Mouse (Mus musculus) frontal cortex, postnatal 14 days (tissue): ENCODE measurements around the gene Bin2.
A peak's percentile ranks its signal among the peaks of the same experiment; 100 is the strongest.
"Not testable (repeated sequence)": the region's sequence is repeated elsewhere in the genome, so short reads cannot be mapped to it uniquely, and the experiment has no call there.

Experiments
- DNase-seq, 2 experiments: peaks; one replicate each; pipeline ENCODE4 v3.0.0; 2022; ENCODE audit warnings: low spot score in 2 of 2

Gene Bin2

GRCm38 (mm10) chr15:100619200-100619599 lies 50.2 kb downstream of the Bin2 start:
- no peak for DNase-seq

GRCm38 (mm10) chr15:100616221-100616620 lies 53.1 kb downstream of the Bin2 start:
- no peak for DNase-seq

- peak; percentile 79 to 81 for DNase-seq
These were observed 53.5 kb downstream of the Bin2 start for GRCm38 (mm10) chr15:100615825-100616220.

GRCm38 (mm10) chr15:100614996-100615824 lies 54.1 kb downstream of the Bin2 start, which contains the start of gene Dazap2:
Gene Dazap2, plus strand, starts transcription at chr15:100615349.
- peak; percentile 96 to 97 for DNase-seq

- DNase-seq = no peak
These were observed 54.9 kb downstream of the Bin2 start for GRCm38 (mm10) chr15:100614218-100614995.

GRCm38 (mm10) chr15:100613584-100613983 lies 55.8 kb downstream of the Bin2 start:
- peak; percentile 55 to 60 for DNase-seq

GRCm38 (mm10) chr15:100612432-100612831 lies 56.9 kb downstream of the Bin2 start:
- DNase-seq = no peak

GRCm38 (mm10) chr15:100611951-100612350 lies 57.4 kb downstream of the Bin2 start:
- no peak for DNase-seq

GRCm38 (mm10) chr15:100606677-100607076 lies 62.7 kb downstream of the Bin2 start:
- DNase-seq = not testable (repeated sequence)

- DNase-seq = no peak
These were observed 67.7 kb downstream of the Bin2 start for GRCm38 (mm10) chr15:100601669-100602068.

GRCm38 (mm10) chr15:100600696-100601272 lies 68.6 kb downstream of the Bin2 start:
- no peak for DNase-seq

- DNase-seq = peak; percentile 55 to 64
These were observed 69.2 kb downstream of the Bin2 start for GRCm38 (mm10) chr15:100600047-100600695.

- DNase-seq = peak in 1 of 2 experiments; percentile 26
These were observed 69.9 kb downstream of the Bin2 start, which contains the start of gene Pou6f1 for GRCm38 (mm10) chr15:100599276-100600046. Gene Pou6f1, minus strand, starts transcription at chr15:100599984.

- peak; percentile 27 to 34 for DNase-seq
These were observed 70.5 kb downstream of the Bin2 start for GRCm38 (mm10) chr15:100598883-100599275.

- no peak for DNase-seq
These were observed 71.0 kb downstream of the Bin2 start for GRCm38 (mm10) chr15:100598287-100598882.

- DNase-seq = no peak
These were observed 76.5 kb downstream of the Bin2 start for GRCm38 (mm10) chr15:100592817-100593216.
